Mouse (Mus musculus): Measurements from ENCODE around the gene Fam19a1. TPM values are rescaled to one million over a fixed set of nuclear protein-coding genes. Genes with fewer than 3 reads are reported as not detected.

Gene Fam19a1
- polyA plus RNA-seq, 1 experiment from 2014 or later: 3.0 TPM

- DNase-seq: peak; percentile 20
- H3K36me3 ChIP-seq (ENCODE audit: insufficient read depth): no peaks in the 10 kb centered on the region
- no peak overlapping the region for H3K27ac ChIP-seq (ENCODE audit: low read depth)
- no peak overlapping the region for H3K4me3 ChIP-seq (ENCODE audit: low read depth, low read length)
- H3K9me3 ChIP-seq (ENCODE audit: low read depth, low read length): no peaks in the 10 kb centered on the region
- no peak for ATAC-seq (ENCODE audit: insufficient read depth)
- H3K9ac ChIP-seq: no peak overlapping the region
- H3K4me2 ChIP-seq: no peak overlapping the region
- 24% methylated on average over 6 of the region's 6 CpGs for WGBS
- H3K4me1 ChIP-seq (ENCODE audit: insufficient read depth): no peaks in the 10 kb centered on the region
- no peaks in the 10 kb centered on the region for H3K27me3 ChIP-seq (ENCODE audit: insufficient read depth, low read length)
- TF ChIP-seq CTCF (IDR thresholded peaks at IDR 0.05; ENCODE audit: low read depth): no peak
Measured at GRCm38 (mm10) chr6:96457590-96458259, 344.8 kb downstream of the Fam19a1 start.

- Histone ChIP-seq H3K27ac (ENCODE audit: low read depth) (no peak overlapping the region), H3K9me3 (ENCODE audit: low read depth, low read length) (no peaks in the 10 kb centered on the region), H3K9ac (no peak overlapping the region), H3K36me3 (ENCODE audit: insufficient read depth) (no peaks in the 10 kb centered on the region), H3K4me3 (ENCODE audit: low read depth, low read length) (no peak overlapping the region), H3K4me2 (no peak overlapping the region), H3K27me3 (ENCODE audit: insufficient read depth, low read length) (no peaks in the 10 kb centered on the region), H3K4me1 (ENCODE audit: insufficient read depth) (no peaks in the 10 kb centered on the region)
- 61% methylated on average over 4 of the region's 4 CpGs for WGBS
- no peak for ATAC-seq (ENCODE audit: insufficient read depth)
- TF ChIP-seq CTCF (IDR thresholded peaks at IDR 0.05; ENCODE audit: low read depth): no peak
- DNase-seq: no peak
Measured at GRCm38 (mm10) chr6:96459041-96459440, 346.1 kb downstream of the Fam19a1 start.

DNA sequence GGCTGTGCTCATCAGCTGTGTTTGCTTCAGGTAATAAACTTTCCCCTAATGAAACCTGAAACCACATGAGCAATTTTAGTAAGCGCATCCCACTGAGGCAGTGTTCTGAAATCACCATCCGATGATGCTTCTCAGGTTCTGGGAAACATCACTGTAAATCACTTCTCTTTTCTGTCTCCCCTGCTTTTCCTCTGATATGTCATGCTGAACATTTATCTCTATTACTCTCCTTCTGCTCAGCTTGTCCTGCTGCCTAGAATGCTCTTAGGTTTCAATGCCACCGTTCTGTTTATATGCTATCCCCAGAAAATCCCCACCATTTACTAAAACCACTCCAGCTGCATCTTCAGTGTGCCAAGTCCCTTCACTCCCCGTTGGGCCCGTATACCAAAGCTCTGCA is 386.5 kb downstream of the Fam19a1 start:
- TF ChIP-seq CTCF (IDR thresholded peaks at IDR 0.05; ENCODE audit: low read depth): no peak
- WGBS: 51% methylated on average over 5 of the region's 5 CpGs
- no peak for ATAC-seq (ENCODE audit: insufficient read depth)
- no peak overlapping the region for H3K4me3 ChIP-seq (ENCODE audit: low read depth, low read length)
- no peak overlapping the region for H3K9ac ChIP-seq
- H3K4me1 ChIP-seq (ENCODE audit: insufficient read depth): no peaks in the 10 kb centered on the region
- H3K4me2 ChIP-seq: no peak overlapping the region
- H3K27ac ChIP-seq (ENCODE audit: low read depth): no peak overlapping the region
- no peaks in the 10 kb centered on the region for H3K27me3 ChIP-seq (ENCODE audit: insufficient read depth, low read length)
- no peaks in the 10 kb centered on the region for H3K9me3 ChIP-seq (ENCODE audit: low read depth, low read length)
- DNase-seq: no peak
- no peaks in the 10 kb centered on the region for H3K36me3 ChIP-seq (ENCODE audit: insufficient read depth)

GRCm38 (mm10) chr6:96541600-96541999 is 428.6 kb downstream of the Fam19a1 start:
- Histone ChIP-seq H3K4me3 (ENCODE audit: low read depth, low read length) (no peak overlapping the region), H3K4me1 (ENCODE audit: insufficient read depth) (no peaks in the 10 kb centered on the region), H3K4me2 (no peak overlapping the region), H3K36me3 (ENCODE audit: insufficient read depth) (no peaks in the 10 kb centered on the region), H3K27ac (ENCODE audit: low read depth) (no peak overlapping the region), H3K9ac (no peak overlapping the region), H3K9me3 (ENCODE audit: low read depth, low read length) (no peaks in the 10 kb centered on the region), H3K27me3 (ENCODE audit: insufficient read depth, low read length) (no peaks in the 10 kb centered on the region)
- DNase-seq (no peak), ATAC-seq (ENCODE audit: insufficient read depth) (no peak)
- TF ChIP-seq CTCF (IDR thresholded peaks at IDR 0.05; ENCODE audit: low read depth): no peak
- 78% methylated on average over 2 of the region's 2 CpGs for WGBS

GRCm38 (mm10) chr6:96544832-96545231 is 431.9 kb downstream of the Fam19a1 start:
- no peaks in the 10 kb centered on the region for H3K27me3 ChIP-seq (ENCODE audit: insufficient read depth, low read length)
- TF ChIP-seq CTCF (IDR thresholded peaks at IDR 0.05; ENCODE audit: low read depth): no peak
- 44% methylated on average over 3 of the region's 3 CpGs for WGBS

GRCm38 (mm10) chr6:96550431-96550830 is 437.5 kb downstream of the Fam19a1 start:
- no peaks in the 10 kb centered on the region for H3K4me1 ChIP-seq (ENCODE audit: insufficient read depth)
- no peaks in the 10 kb centered on the region for H3K36me3 ChIP-seq (ENCODE audit: insufficient read depth)
- ATAC-seq (ENCODE audit: insufficient read depth) (no peak), DNase-seq (no peak)
- H3K9me3 ChIP-seq (ENCODE audit: low read depth, low read length): no peaks in the 10 kb centered on the region
- no peaks in the 10 kb centered on the region for H3K27me3 ChIP-seq (ENCODE audit: insufficient read depth, low read length)
- WGBS: 90% methylated on average over 4 of the region's 4 CpGs
- H3K4me3 ChIP-seq (ENCODE audit: low read depth, low read length): no peak overlapping the region
- TF ChIP-seq CTCF (IDR thresholded peaks at IDR 0.05; ENCODE audit: low read depth): no peak
- no peak overlapping the region for H3K27ac ChIP-seq (ENCODE audit: low read depth)
- no peak overlapping the region for H3K9ac ChIP-seq
- no peak overlapping the region for H3K4me2 ChIP-seq

More at GRCm38 (mm10) chr6:96544832-96545231, 431.9 kb downstream of the Fam19a1 start:
- Histone ChIP-seq H3K27ac (ENCODE audit: low read depth) (no peak overlapping the region), H3K9me3 (ENCODE audit: low read depth, low read length) (no peaks in the 10 kb centered on the region), H3K36me3 (ENCODE audit: insufficient read depth) (no peaks in the 10 kb centered on the region), H3K4me3 (ENCODE audit: low read depth, low read length) (no peak overlapping the region), H3K9ac (no peak overlapping the region), H3K4me1 (ENCODE audit: insufficient read depth) (no peaks in the 10 kb centered on the region), H3K4me2 (no peak overlapping the region)
- no peak for DNase-seq
- ATAC-seq (ENCODE audit: insufficient read depth): no peak

DNA sequence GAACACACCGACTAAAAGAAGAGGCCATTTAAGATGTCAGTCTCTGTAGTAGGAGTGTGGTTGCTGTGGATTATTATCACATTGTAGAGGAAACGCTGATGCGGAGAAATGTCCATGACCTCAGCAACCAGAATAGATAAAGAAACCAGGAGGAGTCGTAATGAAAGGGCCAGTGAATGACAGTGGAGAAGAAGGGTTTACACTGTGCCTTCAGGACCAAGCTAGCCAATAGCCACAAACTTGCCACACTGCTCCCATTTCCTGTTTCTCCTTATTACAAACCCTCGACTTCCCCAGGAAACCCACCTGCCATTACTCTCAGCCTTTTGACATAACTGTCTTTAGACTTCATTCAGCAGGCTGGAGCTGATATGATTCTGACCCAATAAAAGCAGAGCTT is 465.7 kb downstream of the Fam19a1 start:
- Histone ChIP-seq H3K9ac (no peak overlapping the region), H3K4me2 (no peak overlapping the region), H3K27ac (ENCODE audit: low read depth) (no peak overlapping the region), H3K4me3 (ENCODE audit: low read depth, low read length) (no peak overlapping the region), H3K9me3 (ENCODE audit: low read depth, low read length) (no peaks in the 10 kb centered on the region), H3K27me3 (ENCODE audit: insufficient read depth, low read length) (no peaks in the 10 kb centered on the region), H3K4me1 (ENCODE audit: insufficient read depth) (no peaks in the 10 kb centered on the region), H3K36me3 (ENCODE audit: insufficient read depth) (no peaks in the 10 kb centered on the region)
- DNase-seq (no peak), ATAC-seq (ENCODE audit: insufficient read depth) (no peak)
- TF ChIP-seq CTCF (IDR thresholded peaks at IDR 0.05; ENCODE audit: low read depth): no peak
- WGBS: 67% methylated on average over 5 of the region's 5 CpGs

Data from lung, embryonic 14.5 days (tissue).